Mouse (Mus musculus) brain, embryonic 14.5 days (tissue): ENCODE measurements around the gene 1110059E24Rik.

Source experiments
- CTCF ChIP-seq: fragments of 200-500 bp; IDR thresholded peaks from 2 replicates; pipeline ENCODE4 v1.5.1; 2012; ENCODE audit warnings: inconsistent platforms, mild to moderate bottlenecking, moderate library complexity, borderline replicate concordance; ENCODE audit not compliant: insufficient read depth, insufficient read length; ENCODE audit errors: extremely low read depth
- POLR2A ChIP-seq: fragments of 200-500 bp; IDR thresholded peaks from 2 replicates; pipeline ENCODE4 v1.6.1; 2012; ENCODE audit warnings: mild to moderate bottlenecking, inconsistent platforms, borderline replicate concordance; ENCODE audit not compliant: poor library complexity, insufficient read depth, insufficient read length, severe bottlenecking; ENCODE audit errors: extremely low read depth

DNA sequence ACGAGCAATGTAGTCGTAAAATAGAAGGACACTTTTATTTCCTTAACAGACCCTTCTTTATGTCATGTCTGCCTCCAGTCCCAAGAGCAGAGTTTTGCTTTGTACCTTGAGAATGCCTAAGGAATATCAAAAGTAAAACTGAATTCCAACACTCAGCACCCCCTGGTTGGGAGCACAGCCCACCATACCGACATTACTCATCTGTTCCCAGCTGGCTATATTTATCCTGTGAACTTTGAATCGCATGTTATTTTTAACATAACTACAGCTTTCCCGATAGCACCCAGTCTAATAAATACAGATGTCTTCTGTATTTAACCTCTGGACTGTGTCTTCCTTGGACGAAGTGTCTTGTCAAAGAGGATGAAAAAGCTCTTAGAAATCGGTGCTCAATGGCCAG, 80.8 kb downstream of the 1110059E24Rik start:
- no peak for TF ChIP-seq CTCF
- no peak for TF ChIP-seq POLR2A
